Mouse (Mus musculus): ENCODE measurements at regions not wholly inside any gene's neighbourhood (a gene's known extent, or its start where the extent isn't known, plus 50 kb on each side); places are given as distances from the start of the nearest gene placed in this dataset.

DNA sequence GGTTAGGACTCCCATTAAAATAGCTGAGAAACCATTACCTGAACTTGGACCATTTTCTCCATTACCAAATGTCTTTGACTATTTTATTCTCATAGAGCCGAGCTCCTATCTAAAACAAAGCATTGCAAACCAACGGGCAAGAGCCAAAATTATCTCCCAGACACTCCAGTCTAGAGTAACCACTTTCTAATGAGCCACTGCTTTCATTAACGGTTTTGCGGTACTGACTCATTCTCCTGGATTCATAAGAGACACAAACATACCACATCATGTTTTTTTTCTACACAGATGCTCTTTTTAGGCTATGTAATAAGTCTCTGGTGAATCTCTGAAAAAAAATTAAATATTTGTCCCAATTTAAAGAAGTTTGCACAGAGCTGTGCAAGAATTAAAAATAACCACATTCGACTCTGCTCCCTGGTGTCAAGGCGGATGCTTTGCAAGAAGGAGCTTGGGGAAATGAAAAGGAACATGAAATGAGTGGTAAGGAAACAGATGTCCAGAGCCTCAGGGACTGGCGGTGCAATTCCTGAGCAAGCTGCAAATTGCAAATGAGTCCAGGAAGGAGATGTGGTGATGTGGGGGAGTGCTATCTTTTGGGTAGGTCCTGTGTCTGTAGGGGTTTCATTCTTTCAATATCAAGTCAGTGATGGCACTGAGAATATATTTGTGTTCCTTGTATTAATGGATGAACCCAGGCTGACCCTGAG, 143.8 kb upstream of the Phactr1 start:
- 67% methylated on average over 7 of the region's 7 CpGs for WGBS
- Histone ChIP-seq H3K4me1 (ENCODE audit: control insufficient read depth, insufficient read depth, low read length) (no peaks in the 10 kb centered on the region), H3K9ac (ENCODE audit: low read depth, low read length, severe bottlenecking) (no peak overlapping the region), H3K4me2 (replicated peaks; ENCODE audit: low read depth, low read length, severe bottlenecking) (no peak overlapping the region), H3K36me3 (ENCODE audit: control insufficient read depth, insufficient read depth, low read length) (no peaks in the 10 kb centered on the region), H3K4me3 (replicated peaks; ENCODE audit: low read length) (no peak overlapping the region), H3K9me3 (ENCODE audit: control insufficient read depth, low read length) (no peaks in the 10 kb centered on the region), H3K27me3 (ENCODE audit: control insufficient read depth, insufficient read depth, low read length) (no peaks in the 10 kb centered on the region), H3K27ac (replicated peaks; ENCODE audit: low read depth, low read length) (no peak overlapping the region)
- TF ChIP-seq POLR2A (IDR thresholded peaks at IDR 0.05; ENCODE audit: borderline replicate concordance, extremely low read depth, insufficient read depth, insufficient read length) = no peak
- DNase-seq (ENCODE audit: low spot score) (no peak), ATAC-seq (ENCODE audit: low FRiP score, low read depth) (no peak)

- ATAC-seq (ENCODE audit: low FRiP score, low read depth) = no peak
- Histone ChIP-seq H3K36me3 (ENCODE audit: control insufficient read depth, insufficient read depth, low read length) (no peaks in the 10 kb centered on the region), H3K27ac (replicated peaks; ENCODE audit: low read depth, low read length) (no peak overlapping the region), H3K4me3 (replicated peaks; ENCODE audit: low read length) (no peak overlapping the region), H3K4me1 (ENCODE audit: control insufficient read depth, insufficient read depth, low read length) (no peaks in the 10 kb centered on the region), H3K9ac (ENCODE audit: low read depth, low read length, severe bottlenecking) (no peak overlapping the region), H3K9me3 (ENCODE audit: control insufficient read depth, low read length) (no peaks in the 10 kb centered on the region), H3K27me3 (ENCODE audit: control insufficient read depth, insufficient read depth, low read length) (no peaks in the 10 kb centered on the region), H3K4me2 (replicated peaks; ENCODE audit: low read depth, low read length, severe bottlenecking) (no peak overlapping the region)
- TF ChIP-seq POLR2A (IDR thresholded peaks at IDR 0.05; ENCODE audit: borderline replicate concordance, extremely low read depth, insufficient read depth, insufficient read length) = no peak
- 77% methylated on average over 2 of the region's 2 CpGs for WGBS
- DNase-seq (ENCODE audit: low spot score) = no peak
Observed at GRCm38 (mm10) chr13:42538046-42538445, 142.4 kb upstream of the Phactr1 start.

DNA sequence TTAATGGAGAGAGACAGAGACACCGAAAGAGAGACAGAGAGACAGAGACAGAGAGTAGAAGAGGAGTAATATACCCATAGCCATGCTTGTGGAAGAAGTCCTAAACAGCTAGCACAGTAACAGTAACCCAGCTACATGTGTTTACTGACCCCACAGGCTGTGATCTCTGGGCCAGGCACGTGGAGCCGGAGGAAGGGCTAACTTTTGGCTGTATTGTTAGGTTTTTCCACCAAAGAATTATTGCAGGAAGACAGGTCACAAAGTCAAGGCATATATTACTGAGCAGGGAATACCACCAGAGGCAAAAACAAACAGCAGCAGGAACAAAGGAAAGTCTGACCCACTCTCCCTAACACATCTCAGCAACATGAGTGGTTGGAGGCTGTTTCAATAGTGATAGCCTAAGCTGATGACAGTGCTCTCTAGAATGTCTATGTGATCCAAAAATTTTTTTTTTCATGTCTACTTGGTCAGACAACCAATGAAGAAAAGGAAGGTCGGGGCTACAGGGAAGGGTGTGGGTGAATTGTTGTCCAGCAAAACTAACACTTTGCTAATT, 135.8 kb upstream of the Phactr1 start:
- WGBS = 58% methylated on average over 4 of the region's 4 CpGs

DNA sequence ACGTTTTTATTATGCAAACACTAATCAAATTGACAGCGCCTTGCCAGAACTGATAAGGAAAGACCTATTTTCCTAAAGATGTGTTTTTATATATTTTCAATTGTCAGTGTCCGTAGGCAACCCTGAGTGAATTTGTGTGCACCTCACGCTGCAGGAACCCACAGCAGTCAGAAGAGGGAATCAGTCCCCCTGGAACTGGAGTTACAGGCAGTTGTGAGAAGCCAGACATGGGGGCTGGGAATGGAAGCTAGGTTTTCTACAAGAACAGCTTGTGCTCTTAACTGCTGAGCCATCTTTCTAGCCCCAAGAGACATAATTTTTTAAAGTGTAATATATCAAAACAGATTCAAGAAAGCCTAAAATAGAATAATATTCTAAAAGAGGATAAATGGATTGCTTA, 134.0 kb upstream of the Phactr1 start:
- H3K27ac ChIP-seq (replicated peaks; ENCODE audit: low read depth, low read length) = no peak overlapping the region
- no peaks in the 10 kb centered on the region for H3K9me3 ChIP-seq (ENCODE audit: control insufficient read depth, low read length)
- H3K36me3 ChIP-seq (ENCODE audit: control insufficient read depth, insufficient read depth, low read length) = no peaks in the 10 kb centered on the region
- H3K4me2 ChIP-seq (replicated peaks; ENCODE audit: low read depth, low read length, severe bottlenecking) = no peak overlapping the region
- DNase-seq (ENCODE audit: low spot score) = no peak
- no peak for TF ChIP-seq POLR2A (IDR thresholded peaks at IDR 0.05; ENCODE audit: borderline replicate concordance, extremely low read depth, insufficient read depth, insufficient read length)
- ATAC-seq (ENCODE audit: low FRiP score, low read depth) = no peak
- no peaks in the 10 kb centered on the region for H3K4me1 ChIP-seq (ENCODE audit: control insufficient read depth, insufficient read depth, low read length)
- 79% methylated on average over 4 of the region's 4 CpGs for WGBS
- H3K27me3 ChIP-seq (ENCODE audit: control insufficient read depth, insufficient read depth, low read length) = no peaks in the 10 kb centered on the region
- H3K9ac ChIP-seq (ENCODE audit: low read depth, low read length, severe bottlenecking) = no peak overlapping the region
- no peak overlapping the region for H3K4me3 ChIP-seq (replicated peaks; ENCODE audit: low read length)

More for the DNA sequence above, 135.8 kb upstream of the Phactr1 start:
- H3K4me3 ChIP-seq (replicated peaks; ENCODE audit: low read length) = no peak overlapping the region
- H3K27ac ChIP-seq (replicated peaks; ENCODE audit: low read depth, low read length) = no peak overlapping the region
- H3K36me3 ChIP-seq (ENCODE audit: control insufficient read depth, insufficient read depth, low read length) = no peaks in the 10 kb centered on the region
- TF ChIP-seq POLR2A (IDR thresholded peaks at IDR 0.05; ENCODE audit: borderline replicate concordance, extremely low read depth, insufficient read depth, insufficient read length) = no peak
- H3K4me1 ChIP-seq (ENCODE audit: control insufficient read depth, insufficient read depth, low read length) = no peaks in the 10 kb centered on the region
- no peaks in the 10 kb centered on the region for H3K27me3 ChIP-seq (ENCODE audit: control insufficient read depth, insufficient read depth, low read length)
- ATAC-seq (ENCODE audit: low FRiP score, low read depth) = no peak
- no peak overlapping the region for H3K9ac ChIP-seq (ENCODE audit: low read depth, low read length, severe bottlenecking)
- DNase-seq (ENCODE audit: low spot score) = no peak
- no peaks in the 10 kb centered on the region for H3K9me3 ChIP-seq (ENCODE audit: control insufficient read depth, low read length)
- no peak overlapping the region for H3K4me2 ChIP-seq (replicated peaks; ENCODE audit: low read depth, low read length, severe bottlenecking)

DNA sequence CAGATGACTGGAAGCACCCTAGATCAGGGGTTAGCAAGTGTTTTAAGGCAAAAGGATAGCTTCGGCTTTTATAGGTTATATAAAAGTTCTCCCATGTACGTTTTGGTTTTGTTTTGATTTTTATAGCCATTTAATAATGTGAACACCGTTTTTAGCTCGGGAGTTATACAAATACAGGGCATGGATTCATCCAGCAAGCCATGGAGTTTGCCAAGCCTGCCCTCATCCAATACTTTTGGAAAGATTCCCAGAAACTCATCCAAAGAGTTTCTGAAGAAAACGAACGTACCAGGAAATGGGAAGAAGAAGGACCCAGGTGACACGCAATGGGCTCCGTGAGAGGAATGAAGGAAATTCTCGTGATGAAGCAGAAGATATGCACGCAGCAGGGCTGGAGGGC, 133.6 kb upstream of the Phactr1 start:
- no peak overlapping the region for H3K27ac ChIP-seq (replicated peaks; ENCODE audit: low read depth, low read length)
- H3K4me1 ChIP-seq (ENCODE audit: control insufficient read depth, insufficient read depth, low read length) = no peaks in the 10 kb centered on the region
- no peaks in the 10 kb centered on the region for H3K9me3 ChIP-seq (ENCODE audit: control insufficient read depth, low read length)
- H3K27me3 ChIP-seq (ENCODE audit: control insufficient read depth, insufficient read depth, low read length) = no peaks in the 10 kb centered on the region
- H3K36me3 ChIP-seq (ENCODE audit: control insufficient read depth, insufficient read depth, low read length) = no peaks in the 10 kb centered on the region
- no peak overlapping the region for H3K4me2 ChIP-seq (replicated peaks; ENCODE audit: low read depth, low read length, severe bottlenecking)
- H3K4me3 ChIP-seq (replicated peaks; ENCODE audit: low read length) = no peak overlapping the region
- 63% methylated on average over 10 of the region's 10 CpGs for WGBS
- no peak for TF ChIP-seq POLR2A (IDR thresholded peaks at IDR 0.05; ENCODE audit: borderline replicate concordance, extremely low read depth, insufficient read depth, insufficient read length)
- H3K9ac ChIP-seq (ENCODE audit: low read depth, low read length, severe bottlenecking) = no peak overlapping the region
- ATAC-seq (ENCODE audit: low FRiP score, low read depth) = no peak
- no peak for DNase-seq (ENCODE audit: low spot score)

Data from limb, embryonic 14.5 days (tissue).